ENCODE assay signal across 20 mouse cellular contexts in the genomic region with DNA sequence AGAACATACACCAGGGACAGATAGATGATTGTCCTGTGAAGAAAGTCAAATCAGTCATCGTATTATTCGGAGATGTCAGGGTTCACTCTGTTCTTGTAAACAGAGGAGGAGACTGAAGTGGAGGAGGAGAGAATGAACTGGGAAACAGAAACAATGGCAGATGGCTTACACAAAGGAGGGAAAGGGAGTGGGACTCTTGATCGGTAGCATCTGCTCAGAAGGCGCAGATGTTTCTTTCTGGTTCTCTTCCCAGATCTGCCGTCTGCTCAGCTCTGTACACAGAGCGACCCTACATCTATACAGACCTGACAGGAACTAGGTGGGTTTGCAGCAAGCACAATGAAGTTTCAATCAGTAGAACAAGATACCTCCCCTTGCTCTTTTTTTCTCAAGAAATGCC. TPM values are rescaled to one million over a fixed set of nuclear protein-coding genes. Genes with fewer than 3 reads are reported as not detected.
DNase-seq lines count a peak whose midpoint lies in the region; ATAC-seq lines count a peak whose summit lies in the region.
"Had no signal": no experiment of that assay in that cellular context is flagged by ENCODE, and none has a peak within 500 bp of the region (broad histone marks: within the 10 kb centered on the region; RNA-seq: fewer than 3 reads in every experiment).

No protein-coding gene starts in this region.

- no peaks in the 10 kb centered on the region for H3K9me3 ChIP-seq in forebrain, embryonic 14.5 days (replicated peaks; ENCODE audit: control insufficient read depth, low read length)
- H3K9me3 ChIP-seq in forebrain, embryonic 10.5 days = no peaks in the 10 kb centered on the region
- H3K9me3 ChIP-seq: embryonic facial prominence, embryonic 10.5 days; heart, embryonic 15.5 days; limb, embryonic 12.5 days; liver, embryonic 13.5 days; lung, embryonic 15.5 days had no signal

- H3K9ac ChIP-seq in forebrain, embryonic 14.5 days (ENCODE audit: low read length) = no peak overlapping the region
- H3K9ac ChIP-seq: heart, embryonic 15.5 days; limb, embryonic 12.5 days; liver, embryonic 13.5 days; lung, embryonic 15.5 days had no signal

- peak; percentile 78 for DNase-seq in forebrain, embryonic 14.5 days (ENCODE audit: low spot score)
- DNase-seq in forebrain, embryonic 10.5 days (ENCODE audit: extremely low spot score, low spot score) = no peak
- DNase-seq in left cerebral cortex, postnatal 4 days = peak; percentile 41
- no peak for DNase-seq in left cerebral cortex, adult 18-20 months (ENCODE audit: low spot score in 2 of 2)
- DNase-seq in brain, embryonic 18.5 days (ENCODE audit: low read depth, low spot score) = peak; percentile 34
- peak; percentile 71 for DNase-seq in layer of hippocampus, adult 9-11 months
- DNase-seq in thymus, adult 18-20 months = no peak
- DNase-seq in ovary, postnatal 36 days (ENCODE audit: low spot score) = no peak
- DNase-seq: adrenal gland, postnatal 14 days; cerebellum, postnatal 36 days; liver, embryonic 13.5 days; right cerebral cortex, postnatal 25 days; thymus, postnatal 25 days had no signal

- no peaks in the 10 kb centered on the region for H3K4me1 ChIP-seq in forebrain, embryonic 14.5 days (ENCODE audit: control insufficient read depth, insufficient read depth, low read length)
- H3K4me1 ChIP-seq in forebrain, embryonic 10.5 days = peaks cover 6% of the 10 kb centered on the region
- H3K4me1 ChIP-seq: embryonic facial prominence, embryonic 10.5 days; heart, embryonic 15.5 days; limb, embryonic 12.5 days; liver, embryonic 13.5 days had no signal

- no peaks in the 10 kb centered on the region for H3K36me3 ChIP-seq in forebrain, embryonic 14.5 days (ENCODE audit: control insufficient read depth, insufficient read depth, low read length)
- no peaks in the 10 kb centered on the region for H3K36me3 ChIP-seq in forebrain, embryonic 10.5 days (replicated peaks)
- H3K36me3 ChIP-seq: embryonic facial prominence, embryonic 10.5 days; heart, embryonic 15.5 days; limb, embryonic 12.5 days; liver, embryonic 13.5 days; lung, embryonic 15.5 days had no signal

- intact Hi-C loops in left cerebral cortex, postnatal 4 days (cut with DNase I) = no loop called here

- no peak overlapping the region for H3K27ac ChIP-seq in forebrain, embryonic 14.5 days (ENCODE audit: low read depth, low read length)
- no peak overlapping the region for H3K27ac ChIP-seq in forebrain, embryonic 10.5 days
- H3K27ac ChIP-seq: embryonic facial prominence, embryonic 10.5 days; heart, embryonic 15.5 days; limb, embryonic 12.5 days; liver, embryonic 13.5 days; lung, embryonic 15.5 days; stomach, postnatal 0 days had no signal

- no peak overlapping the region for H3K4me2 ChIP-seq in forebrain, embryonic 14.5 days (ENCODE audit: low read length)
- H3K4me2 ChIP-seq: heart, embryonic 15.5 days; limb, embryonic 12.5 days; liver, embryonic 13.5 days; lung, embryonic 15.5 days had no signal

- H3K27me3 ChIP-seq in forebrain, embryonic 14.5 days (replicated peaks; ENCODE audit: control insufficient read depth, insufficient read depth, low read length) = no peaks in the 10 kb centered on the region
- H3K27me3 ChIP-seq in forebrain, embryonic 10.5 days (ENCODE audit: poor library complexity, severe bottlenecking) = no peaks in the 10 kb centered on the region
- H3K27me3 ChIP-seq: heart, embryonic 15.5 days; limb, embryonic 12.5 days; liver, embryonic 13.5 days; lung, embryonic 15.5 days had no signal

- WGBS in forebrain, embryonic 14.5 days = 71% methylated on average over 6 of the region's 6 CpGs
- WGBS in forebrain, embryonic 10.5 days = 93% methylated on average over 6 of the region's 6 CpGs

- peak; percentile 82 for ATAC-seq in forebrain, embryonic 14.5 days
- ATAC-seq: intestine, embryonic 16.5 days; midbrain, embryonic 16.5 days had no signal

- no peak overlapping the region for H3K4me3 ChIP-seq in forebrain, embryonic 14.5 days (ENCODE audit: low read depth, low read length)
- no peak overlapping the region for H3K4me3 ChIP-seq in forebrain, embryonic 10.5 days
- H3K4me3 ChIP-seq: embryonic facial prominence, embryonic 10.5 days; heart, embryonic 15.5 days; limb, embryonic 12.5 days; liver, embryonic 13.5 days; lung, embryonic 15.5 days had no signal

RNA-seq across cellular contexts. Expression of gene Slc15a2, which starts 9.1 kb away (rescaled TPM):
- polyA plus RNA-seq in forebrain, embryonic 14.5 days (2014; fragmentation: Nextera tagmentation; extraction: Ambion mirVana) = 11.4 and 12.1 TPM in 2 replicates
- 1.8 and 3.1 TPM in 2 replicates for polyA plus RNA-seq in forebrain, embryonic 10.5 days (2016; fragmentation: Nextera tagmentation; extraction: Ambion mirVana)
- 10 to 100 TPM; 36.0 to 36.5 TPM for total RNA-seq in left cerebral cortex, postnatal 4 days (2021)
- total RNA-seq in left cerebral cortex, adult 18-20 months (2021) = 10 to 100 TPM; 32.4 to 33.6 TPM

RNA-seq across cellular contexts. Expression of gene Iqcb1, which starts 52.5 kb away (rescaled TPM):
- polyA plus RNA-seq in forebrain, embryonic 14.5 days (2014; fragmentation: Nextera tagmentation; extraction: Ambion mirVana) = 53.4 and 54.7 TPM in 2 replicates
- 64.6 and 67.8 TPM in 2 replicates for polyA plus RNA-seq in forebrain, embryonic 10.5 days (2016; fragmentation: Nextera tagmentation; extraction: Ambion mirVana)
- total RNA-seq in left cerebral cortex, postnatal 4 days (2021) = 10 to 100 TPM; 34.8 to 40.2 TPM
- 10 to 100 TPM; 47.8 to 47.9 TPM for total RNA-seq in left cerebral cortex, adult 18-20 months (2021)

Comparison
In these comparisons a context has a peak if more than half of its experiments do, and no peak if none do; other contexts are left out.
1. DNase-seq: peak in forebrain, embryonic 14.5 days (single experiment), left cerebral cortex, postnatal 4 days (single experiment), brain, embryonic 18.5 days (single experiment) and layer of hippocampus, adult 9-11 months (single experiment); none in forebrain, embryonic 10.5 days (single experiment), left cerebral cortex, adult 18-20 months (0 of 2), thymus, adult 18-20 months (0 of 2) and ovary, postnatal 36 days (single experiment).